Mouse (Mus musculus): ENCODE measurements around the gene Lgals3bp.
A peak's percentile ranks its signal among the peaks of the same experiment; 100 is the strongest.

Lgals3bp gene

GRCm38 (mm10) chr11:118420261-118420660 lies 18.4 kb upstream of the Lgals3bp start:
- DNase-seq: no peak

DNA sequence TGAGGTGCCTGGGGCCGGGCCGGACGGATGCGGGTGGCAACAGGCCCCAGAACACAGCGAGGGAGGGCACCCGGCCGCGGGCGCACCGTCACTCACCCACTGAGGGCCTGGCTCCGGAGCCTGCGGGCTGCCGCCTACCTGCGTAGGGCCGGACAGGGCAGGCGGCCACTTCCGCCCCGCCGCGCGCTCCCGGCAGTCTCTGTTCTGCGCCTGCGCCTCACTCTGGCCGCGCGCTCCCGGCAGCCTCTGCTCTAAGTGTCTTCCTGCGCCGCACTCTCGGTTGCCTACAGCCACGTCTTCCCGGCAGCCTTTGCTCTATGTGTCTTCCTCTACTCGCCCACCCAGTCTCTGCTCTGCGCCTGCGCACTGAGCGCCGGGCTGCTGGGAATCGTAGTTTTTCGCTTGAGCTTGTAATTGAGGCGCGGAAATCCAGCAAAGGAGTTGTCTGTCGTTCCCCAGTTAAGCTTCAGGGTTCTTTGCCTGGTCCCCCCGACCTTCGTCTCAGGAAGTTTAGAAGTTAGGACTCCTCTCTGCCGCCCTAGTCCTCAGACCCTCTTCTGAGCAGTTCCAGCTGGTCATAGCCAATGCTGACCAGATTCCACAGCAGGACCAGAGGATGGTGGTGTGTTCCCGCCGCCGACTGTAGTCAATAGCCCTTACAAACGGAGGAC lies 17.1 kb upstream of the Lgals3bp start, which contains the start of gene Cant1:
Gene Cant1, minus strand, starts transcription at position 253 of the 671 bp plus-strand sequence.
- peak; percentile 100 for DNase-seq

DNA sequence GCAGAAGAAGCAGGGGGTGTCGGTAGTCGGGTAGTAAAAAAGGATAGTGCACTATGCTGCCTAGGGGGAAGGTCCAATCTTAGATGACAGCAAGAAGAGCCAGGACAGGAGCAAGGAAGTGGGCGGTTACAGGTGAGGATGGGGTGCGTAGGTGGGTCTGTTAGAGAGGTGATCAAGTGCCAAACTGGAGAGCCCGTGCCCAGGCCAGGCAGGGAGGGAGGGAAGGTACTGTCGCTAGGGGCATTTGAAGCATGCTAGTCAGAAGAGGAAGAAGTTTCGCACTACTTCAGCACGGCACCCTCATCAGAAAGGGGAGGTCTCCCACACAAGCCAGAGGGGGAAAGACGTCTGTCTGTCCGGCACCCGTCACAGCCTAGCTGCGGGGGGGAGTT lies 16.5 kb upstream of the Lgals3bp start:
- DNase-seq: peak; percentile 47

- DNase-seq: no peak
Observed at GRCm38 (mm10) chr11:118417496-118417895, 15.6 kb upstream of the Lgals3bp start.

DNA sequence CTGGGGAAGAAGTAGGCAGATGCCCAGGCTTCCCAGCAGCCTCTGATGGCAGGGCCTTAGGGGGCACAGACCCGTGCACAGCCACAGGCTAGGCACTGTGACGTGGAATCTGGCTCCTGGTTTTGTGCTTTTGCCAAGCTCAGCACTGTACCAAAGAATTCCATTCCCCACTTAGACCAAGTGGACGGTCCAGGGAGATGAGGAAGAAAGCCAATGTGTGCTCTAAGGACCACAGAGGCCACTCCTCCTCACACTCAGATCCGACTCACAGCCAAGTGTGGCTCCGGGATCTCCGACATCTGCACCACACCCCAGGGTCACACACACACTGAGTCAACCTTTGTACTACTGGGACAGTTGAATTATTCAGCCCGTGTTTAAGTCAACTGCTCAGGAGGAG lies 14.2 kb upstream of the Lgals3bp start:
- DNase-seq: no peak

DNA sequence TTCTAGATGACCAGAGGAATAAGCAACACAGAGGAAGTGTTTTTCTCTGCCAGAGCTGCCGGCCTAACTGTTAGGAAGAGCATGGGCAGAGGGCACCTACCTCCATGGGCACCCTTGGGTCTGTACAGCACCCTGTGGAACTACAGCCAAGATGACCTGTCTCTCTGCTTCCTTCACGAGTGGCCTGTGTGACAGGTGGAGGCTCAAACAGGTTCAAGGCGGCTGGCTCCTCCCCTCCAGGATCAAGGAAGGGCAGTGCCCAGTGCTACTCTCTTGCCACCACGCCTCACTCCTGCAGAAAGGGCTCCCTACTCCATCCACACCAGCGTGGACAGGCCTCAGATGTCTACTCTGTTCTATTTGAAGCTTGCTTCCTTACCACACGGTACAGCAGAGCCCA lies 13.7 kb upstream of the Lgals3bp start:
- no peak for DNase-seq

DNA sequence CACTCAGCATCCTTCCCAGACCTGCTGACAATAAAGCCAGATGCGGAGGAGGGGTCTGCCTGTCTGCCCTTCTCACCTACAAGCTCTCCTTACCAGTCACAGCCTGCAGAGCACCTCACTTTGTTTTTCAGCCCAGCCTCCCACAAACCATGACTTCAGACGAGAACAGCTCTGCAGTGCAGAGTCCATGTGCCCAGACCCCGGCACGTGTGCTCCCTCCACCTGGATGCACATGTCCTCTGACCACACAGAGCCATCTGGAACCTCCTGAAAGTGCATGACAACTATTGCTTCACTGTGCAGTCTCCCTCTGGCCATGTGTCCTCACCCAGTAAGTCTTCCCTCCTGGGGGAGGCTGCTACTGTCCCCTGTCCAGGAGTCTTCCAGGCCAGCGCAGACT lies 12.4 kb upstream of the Lgals3bp start:
- DNase-seq: no peak

GRCm38 (mm10) chr11:118413055-118413454 lies 11.2 kb upstream of the Lgals3bp start:
- no peak for DNase-seq

DNA sequence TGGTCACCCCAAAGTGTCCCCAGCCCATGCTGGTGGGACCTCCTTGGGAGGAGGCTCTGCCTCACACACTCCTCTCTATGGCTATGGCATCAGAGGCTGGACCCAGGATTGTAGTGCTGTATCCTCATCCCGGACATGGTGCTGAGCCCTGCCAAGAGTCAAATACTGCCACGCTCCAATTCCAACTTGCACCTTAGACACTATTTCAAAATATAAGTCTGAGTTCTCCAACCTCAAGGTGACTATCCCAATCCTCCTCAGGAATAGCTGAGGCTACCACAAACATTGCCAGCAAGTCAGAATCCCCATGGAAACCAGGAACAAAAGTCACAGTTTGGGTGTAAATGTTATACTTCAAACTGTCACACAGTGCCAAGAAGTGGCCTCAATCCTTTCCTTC lies 10.7 kb upstream of the Lgals3bp start:
- no peak for DNase-seq

GRCm38 (mm10) chr11:118411271-118411670 lies 9.4 kb upstream of the Lgals3bp start:
- DNase-seq: no peak

DNA sequence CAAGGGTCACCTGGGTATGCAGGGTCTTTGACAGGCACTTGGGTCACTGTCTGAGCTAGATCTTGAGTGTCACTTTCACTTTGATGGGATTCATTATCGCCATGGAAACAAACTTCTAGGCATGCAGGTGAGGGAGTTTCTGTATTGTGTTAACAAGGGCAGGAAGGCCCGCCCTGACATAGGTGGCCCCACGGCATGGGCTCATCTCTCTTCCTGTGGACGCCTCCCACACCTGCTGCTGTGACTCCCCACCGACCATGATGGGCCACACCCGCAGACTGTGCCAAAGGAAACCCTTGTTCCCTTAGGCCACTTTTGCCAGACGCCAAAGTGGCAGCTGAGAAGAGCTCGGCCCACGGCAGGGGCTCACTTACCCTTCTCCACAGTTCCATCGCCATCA lies 8.6 kb upstream of the Lgals3bp start:
- DNase-seq: no peak

DNA sequence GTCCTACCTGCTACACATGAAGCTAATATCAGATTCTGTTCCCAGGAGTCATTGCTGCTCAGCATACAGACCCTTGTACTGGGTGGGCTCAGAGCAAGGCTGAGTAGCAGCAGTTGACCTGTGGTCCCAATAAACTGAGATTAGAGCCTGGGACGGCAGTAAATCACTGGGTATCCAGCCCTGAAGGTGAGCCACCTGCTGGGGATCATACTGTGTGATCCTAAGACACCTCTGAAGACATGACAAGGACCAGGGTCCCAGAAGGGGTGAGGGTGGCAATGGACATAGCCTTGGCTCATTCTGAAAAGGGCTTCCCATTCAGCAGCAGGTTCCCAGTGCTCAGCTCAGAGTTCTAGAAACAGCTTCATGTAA lies 8.2 kb upstream of the Lgals3bp start:
- DNase-seq: no peak

GRCm38 (mm10) chr11:118409106-118410072 lies 7.5 kb upstream of the Lgals3bp start:
- DNase-seq: no peak

GRCm38 (mm10) chr11:118408051-118408740 lies 6.3 kb upstream of the Lgals3bp start:
- no peak for DNase-seq

GRCm38 (mm10) chr11:118407318-118407910 lies 5.5 kb upstream of the Lgals3bp start:
- DNase-seq: no peak

GRCm38 (mm10) chr11:118406521-118406920 lies 4.6 kb upstream of the Lgals3bp start:
- peak; percentile 2 for DNase-seq

DNA sequence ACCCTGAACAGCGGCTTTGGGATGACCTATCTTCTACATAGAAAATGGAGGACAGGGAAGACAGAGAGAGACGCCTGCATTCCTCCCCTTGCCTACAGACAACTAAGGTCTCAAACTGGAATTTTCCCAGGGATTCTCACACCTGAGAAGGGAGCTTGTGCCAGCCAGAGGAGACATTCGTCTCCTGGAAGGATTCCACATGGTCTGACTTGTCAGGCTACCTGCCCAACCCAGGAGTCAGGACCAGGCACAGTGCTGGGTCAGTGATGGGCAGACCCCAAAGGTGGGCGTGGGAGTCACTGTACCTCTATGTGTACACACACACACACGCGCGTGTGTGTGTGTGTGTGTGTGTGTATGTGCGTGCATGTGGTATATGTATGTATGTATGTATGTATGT lies 3.4 kb upstream of the Lgals3bp start:
- peak; percentile 1 for DNase-seq

GRCm38 (mm10) chr11:118403951-118404899 lies 2.3 kb upstream of the Lgals3bp start:
- DNase-seq: peak; percentile 4

- DNase-seq: peak; percentile 1
Observed at GRCm38 (mm10) chr11:118403183-118403582, 1.3 kb upstream of the Lgals3bp start.

DNA sequence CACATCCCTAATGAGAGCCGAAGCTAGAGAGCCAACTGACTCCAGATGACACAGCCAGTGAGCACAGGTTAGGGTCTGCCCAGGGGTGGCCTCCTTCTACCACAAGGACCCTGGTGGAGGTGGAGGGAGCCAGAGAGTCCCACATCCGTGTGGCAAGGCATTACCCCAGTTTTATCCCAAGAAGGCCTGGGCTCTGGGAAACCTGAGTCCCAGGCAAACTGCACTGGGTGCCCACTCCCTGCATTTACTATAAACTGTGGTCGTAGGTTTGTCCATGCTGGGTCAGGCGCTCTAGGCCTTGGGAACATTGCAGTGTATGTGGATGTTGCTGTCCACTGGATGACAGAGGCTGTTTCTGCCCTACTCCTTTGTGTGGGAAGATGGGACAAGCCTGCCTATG lies 697 bp downstream of the Lgals3bp start:
- peak; percentile 2 for DNase-seq

DNA sequence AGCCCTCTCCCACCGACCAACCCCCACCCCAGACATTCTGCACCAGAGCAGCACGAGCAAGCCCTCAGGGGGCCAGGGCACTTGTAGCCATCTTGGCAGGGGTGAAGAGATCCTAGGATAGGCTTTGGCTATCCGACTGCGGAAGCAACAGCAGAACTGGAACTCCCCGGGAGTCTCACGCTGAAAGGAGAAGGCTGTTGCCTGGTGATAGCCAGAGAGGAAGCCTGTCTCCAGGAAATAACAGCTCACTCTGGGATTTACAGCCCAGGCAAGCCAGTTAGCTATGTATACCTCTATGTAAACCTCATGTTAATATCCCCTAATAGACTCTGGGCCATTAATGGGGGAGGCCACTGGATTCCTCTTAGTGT lies 1.3 kb downstream of the Lgals3bp start:
- peak; percentile 19 for DNase-seq

Measured in layer of hippocampus, adult 9-11 months (tissue).